Mouse (Mus musculus) heart, postnatal 10 days (tissue): ENCODE results near the gene Gpx5. TPM values are rescaled to one million over a fixed set of nuclear protein-coding genes. Genes with fewer than 3 reads are reported as not detected.

Experiments used
- DNase-seq, 2 experiments: peaks; one replicate each; pipeline ENCODE4 v3.0.0; 2021
- intact Hi-C: fragments of 180-260 bp; cut with DNase I; formaldehyde crosslinking; loops from one replicate; pipeline ENCODE4 v1.15.1; 2025
- total RNA-seq, 2 experiments: library from RNA; stranded (reverse); gene quantifications; 2 replicates each; pipeline ENCODE4 v1.2.3; 2021

The Gpx5 gene
- total RNA-seq, 2 experiments from 2014 or later = not detected

DNA sequence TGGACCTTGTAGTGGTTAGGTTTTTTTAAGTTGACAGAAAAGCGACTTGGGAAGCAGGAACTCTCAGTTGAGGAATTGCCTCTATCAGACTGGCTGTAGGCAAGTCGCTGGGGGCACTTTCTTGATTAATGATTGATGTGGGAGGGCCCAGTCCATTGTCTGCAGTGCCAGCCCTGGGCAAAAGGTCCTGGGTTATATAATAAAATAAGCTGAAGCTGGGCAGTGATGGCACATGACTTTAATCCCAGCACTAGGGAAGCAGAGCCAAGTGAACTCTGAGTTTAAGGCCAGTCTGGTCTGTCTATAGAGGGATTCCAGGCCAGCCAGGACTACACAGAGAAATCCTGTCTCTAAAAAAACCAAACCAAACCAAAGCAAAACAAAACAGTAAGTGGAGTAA is 55.8 kb downstream of the Gpx5 start:
- intact Hi-C loops = no loop called here

More for the DNA sequence above, 55.8 kb downstream of the Gpx5 start:
- DNase-seq = no peak

Other genes starting within 250 kb of the Gpx5 start
- gene Olfr1370, start 217.8 kb downstream of the Gpx5 start, total RNA-seq = not detected
- gene Olfr1369-ps1, start 181.2 kb downstream of the Gpx5 start, total RNA-seq = not detected
- not detected for gene Olfr263, start 163.1 kb downstream of the Gpx5 start, total RNA-seq
- gene Olfr1368, start 146.9 kb downstream of the Gpx5 start, total RNA-seq = not detected
- 10 to 100 TPM; 26.9 to 33.6 TPM for gene Trim27, start 113.3 kb downstream of the Gpx5 start, total RNA-seq
- gene Gpx6, start 19.4 kb upstream of the Gpx5 start, total RNA-seq = not detected
- gene Olfr1367, start 54.2 kb upstream of the Gpx5 start, total RNA-seq = not detected
- gene Zscan12, start 70.1 kb upstream of the Gpx5 start, total RNA-seq = 1 to 10 TPM; 6.3 to 7.1 TPM
- gene Zkscan3, start 110.0 kb upstream of the Gpx5 start, total RNA-seq = 10 to 100 TPM; 38.9 to 39.0 TPM
- under 1 TPM; 0.36 to 0.89 TPM for gene Pgbd1, start 148.3 kb upstream of the Gpx5 start, total RNA-seq
- gene Zscan26, start 161.0 kb upstream of the Gpx5 start, total RNA-seq = 10 to 100 TPM; 20.6 to 22.4 TPM
- under 1 TPM; 0.57 to 0.77 TPM for gene Nkapl, start 175.8 kb upstream of the Gpx5 start, total RNA-seq
- 1 to 10 TPM; 1.7 to 2.4 TPM for gene Zkscan4, start 186.2 kb upstream of the Gpx5 start, total RNA-seq
- gene Gm10065, start 186.7 kb upstream of the Gpx5 start, total RNA-seq = not detected
- 10 to 100 TPM; 26.0 to 28.5 TPM for gene AK157302, start 202.5 kb upstream of the Gpx5 start, total RNA-seq
- gene Gm11273, start 208.7 kb upstream of the Gpx5 start, total RNA-seq = 100 to 1,000 TPM; 216 to 225 TPM
- gene Zkscan8, start 238.4 kb upstream of the Gpx5 start, total RNA-seq = 10 to 100 TPM; 13.9 to 18.1 TPM